Mouse (Mus musculus): ENCODE measurements around the gene Psmd9. TPM values are rescaled to one million over a fixed set of nuclear protein-coding genes. Genes with fewer than 3 reads are reported as not detected.

Gene Psmd9
- polyA plus RNA-seq, 1 experiment from 2014 or later: 70.2 TPM

DNA sequence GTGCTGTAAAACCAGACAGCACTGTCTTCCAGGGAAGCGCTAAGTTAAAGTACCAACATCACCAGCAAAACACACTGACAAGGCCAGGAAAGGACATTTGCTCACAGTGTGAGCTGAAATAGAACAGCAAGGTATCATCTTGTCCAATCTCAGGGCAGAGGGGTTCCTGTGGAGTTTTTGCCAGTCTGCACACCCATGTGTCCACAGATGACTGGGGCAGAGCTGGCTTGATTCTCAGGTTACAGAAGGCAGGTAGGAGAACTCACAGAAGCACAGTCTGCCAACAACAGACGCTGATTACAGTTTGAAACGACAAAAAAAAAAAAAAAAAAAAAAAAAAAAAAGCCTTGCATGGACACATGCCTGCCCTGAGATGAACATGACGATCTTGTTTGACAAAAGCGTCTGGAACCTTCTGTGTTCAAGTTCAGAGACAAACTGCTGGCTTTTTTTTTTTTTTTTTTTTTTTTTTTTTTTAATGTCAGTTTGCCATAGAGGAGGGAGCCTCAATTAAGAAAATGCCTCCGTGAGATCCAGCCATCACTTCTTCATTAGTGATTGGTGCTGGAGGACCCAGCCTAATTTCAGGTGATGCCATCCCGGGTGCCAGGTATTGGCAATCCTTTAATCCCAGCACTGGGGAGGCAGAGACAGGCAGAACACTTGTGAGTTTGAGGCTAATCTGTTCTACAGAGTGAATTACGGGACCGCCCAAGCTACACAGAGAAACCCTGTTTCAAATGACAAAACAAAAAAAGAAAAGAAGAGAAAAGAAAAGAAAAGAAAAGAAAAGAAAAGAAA lies 112.3 kb downstream of the Psmd9 start:
- Histone ChIP-seq H3K9ac (no peak overlapping the region), H3K27me3 (no peaks in the 10 kb centered on the region), H3K27ac (no peak overlapping the region), H3K4me2 (replicated peaks) (no peak overlapping the region), H3K4me3 (no peak overlapping the region), H3K4me1 (peaks cover 2% of the 10 kb centered on the region; the same call in 1 of the 2 replicates), H3K9me3 (replicated peaks) (no peaks in the 10 kb centered on the region), H3K36me3 (no peaks in the 10 kb centered on the region)
- WGBS: 76% methylated on average over 9 of the region's 9 CpGs
- no peak for ATAC-seq (ENCODE audit: low FRiP score)

DNA sequence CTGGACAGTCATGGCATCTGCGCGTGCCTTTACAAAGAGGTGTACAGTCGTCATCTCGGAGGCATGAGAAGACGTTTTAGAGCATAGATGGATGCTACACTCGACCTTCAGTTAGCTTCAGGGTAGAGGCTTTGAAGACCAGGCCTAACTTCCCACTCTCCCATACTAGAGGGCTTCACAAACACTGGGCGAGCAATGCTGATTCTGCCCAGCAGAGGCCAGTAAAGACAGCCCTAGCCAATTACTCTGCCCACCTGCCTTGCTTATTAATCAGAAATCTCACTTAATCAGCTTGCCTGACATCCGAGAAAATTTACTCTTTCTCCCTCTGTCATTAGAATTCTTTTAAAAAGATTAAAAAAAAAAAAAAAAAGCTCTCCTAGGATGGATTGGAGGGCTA lies 116.0 kb downstream of the Psmd9 start:
- no peak overlapping the region for H3K4me3 ChIP-seq
- WGBS: 43% methylated on average over 8 of the region's 8 CpGs
- H3K27me3 ChIP-seq: no peaks in the 10 kb centered on the region
- no peaks in the 10 kb centered on the region for H3K36me3 ChIP-seq
- no peaks in the 10 kb centered on the region for H3K4me1 ChIP-seq
- no peak overlapping the region for H3K9ac ChIP-seq
- H3K27ac ChIP-seq: no peak overlapping the region
- no peak overlapping the region for H3K4me2 ChIP-seq (replicated peaks)
- no peaks in the 10 kb centered on the region; the same call in 1 of the 2 replicates for H3K9me3 ChIP-seq (replicated peaks)
- ATAC-seq (ENCODE audit: low FRiP score): no peak

DNA sequence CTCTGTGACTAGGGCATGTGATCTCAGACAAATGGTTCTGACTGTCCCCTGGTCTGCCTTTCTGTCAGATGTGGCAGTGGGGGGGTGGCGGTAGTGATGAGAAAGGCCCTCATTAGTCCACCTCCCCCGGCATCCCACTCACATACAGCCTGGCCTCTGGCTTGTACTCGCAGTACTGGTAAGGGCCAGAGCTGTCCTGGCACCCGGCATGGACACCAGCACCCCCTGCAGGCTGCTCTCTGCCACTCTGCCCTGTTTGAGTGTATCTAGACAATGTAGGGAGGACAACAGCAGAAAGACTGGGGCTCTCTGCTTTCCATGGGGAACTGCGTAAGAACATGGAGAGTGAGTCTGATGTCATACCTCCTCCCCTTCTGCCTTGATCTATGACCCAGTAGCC lies 118.9 kb downstream of the Psmd9 start:
- Histone ChIP-seq H3K4me1 (no peaks in the 10 kb centered on the region), H3K9ac (no peak overlapping the region), H3K27me3 (no peaks in the 10 kb centered on the region), H3K36me3 (no peaks in the 10 kb centered on the region), H3K4me3 (no peak overlapping the region), H3K9me3 (replicated peaks) (no peaks in the 10 kb centered on the region; the same call in 1 of the 2 replicates), H3K27ac (no peak overlapping the region), H3K4me2 (replicated peaks) (no peak overlapping the region)
- ATAC-seq (ENCODE audit: low FRiP score): no peak
- WGBS: 86% methylated on average over 5 of the region's 5 CpGs

GRCm38 (mm10) chr5:123294653-123295052 lies 125.4 kb downstream of the Psmd9 start:
- Histone ChIP-seq H3K27ac (no peak overlapping the region), H3K9me3 (replicated peaks) (no peaks in the 10 kb centered on the region), H3K9ac (no peak overlapping the region), H3K27me3 (peaks cover 3% of the 10 kb centered on the region; the same call in 1 of the 2 replicates), H3K4me1 (peaks cover 3% of the 10 kb centered on the region; the same call in 1 of the 2 replicates), H3K36me3 (no peaks in the 10 kb centered on the region), H3K4me3 (no peak overlapping the region), H3K4me2 (replicated peaks) (no peak overlapping the region)
- 84% methylated on average over 9 of the region's 9 CpGs for WGBS
- ATAC-seq (ENCODE audit: low FRiP score): no peak

DNA sequence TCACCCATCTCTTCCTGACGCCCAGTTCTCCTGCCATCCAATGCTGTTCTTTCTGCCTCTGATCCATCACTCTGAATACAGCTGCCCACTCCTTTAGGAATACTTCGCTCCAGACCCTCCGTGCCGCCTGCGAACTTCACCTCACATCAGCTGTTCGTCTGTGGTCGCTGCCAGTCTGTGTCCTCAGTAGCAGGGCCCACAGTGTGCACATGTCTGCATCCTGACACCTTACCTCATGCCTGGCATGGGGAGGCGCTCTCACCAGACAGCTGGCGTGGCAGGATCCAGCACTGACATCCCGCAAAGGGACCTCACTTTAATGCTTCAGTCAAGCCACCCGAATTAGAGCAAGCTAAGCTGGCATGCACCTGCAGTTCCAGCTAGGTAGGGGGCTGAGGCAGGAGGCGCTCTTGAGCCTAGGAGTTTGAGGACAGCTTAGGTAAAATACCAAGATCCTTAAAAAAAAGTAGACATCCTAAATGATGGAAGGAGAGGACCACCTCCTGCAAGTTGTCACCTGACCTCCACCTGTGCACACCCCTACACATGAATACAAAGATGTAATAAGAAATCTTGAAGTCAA lies 127.1 kb downstream of the Psmd9 start:
- 67% methylated on average over 12 of the region's 12 CpGs for WGBS

DNA sequence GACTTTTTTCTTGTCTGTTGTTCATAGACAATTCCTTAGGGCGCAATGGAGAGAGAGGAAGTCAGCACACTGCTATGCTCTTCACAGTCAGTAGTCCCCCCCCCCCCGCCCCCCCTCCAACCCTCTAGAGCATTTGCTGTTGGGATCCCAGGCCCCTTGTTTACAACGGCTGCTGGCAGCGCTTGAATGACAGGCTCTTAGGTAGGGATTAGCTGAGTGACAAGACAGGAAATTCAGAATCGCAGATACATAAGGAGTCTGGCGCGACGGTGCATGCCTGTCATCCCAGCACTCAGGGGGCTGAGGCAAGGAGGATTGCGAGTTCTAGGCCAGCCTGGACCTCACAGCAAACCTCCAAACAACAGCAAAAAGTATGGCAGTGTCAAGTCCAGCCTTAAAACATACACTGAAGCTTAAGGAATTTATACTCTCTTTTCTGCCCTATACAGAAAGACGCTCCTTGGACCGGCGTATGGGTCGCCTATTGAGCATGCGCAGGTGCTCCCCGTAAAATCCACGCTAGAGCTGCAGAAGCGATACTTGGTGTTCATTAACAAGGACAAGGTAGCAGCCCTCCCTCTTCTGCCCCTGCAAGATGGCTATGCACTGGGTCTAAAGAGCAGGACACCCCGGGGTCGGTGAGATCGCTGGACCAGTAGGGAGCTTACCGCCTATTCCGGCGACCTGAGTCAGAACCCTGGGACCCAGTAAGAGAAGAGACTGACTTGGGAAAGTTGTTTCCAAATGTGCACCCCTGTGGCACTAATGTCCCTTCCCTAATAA lies 128.0 kb downstream of the Psmd9 start:
- Histone ChIP-seq H3K27ac (no peak overlapping the region), H3K4me3 (no peak overlapping the region), H3K9ac (no peak overlapping the region), H3K4me2 (replicated peaks) (no peak overlapping the region), H3K4me1 (peaks cover 25% of the 10 kb centered on the region), H3K27me3 (peaks cover 3% of the 10 kb centered on the region; the same call in 1 of the 2 replicates), H3K36me3 (no peaks in the 10 kb centered on the region), H3K9me3 (replicated peaks) (no peaks in the 10 kb centered on the region)
- no peak for ATAC-seq (ENCODE audit: low FRiP score)
- WGBS: 60% methylated on average over 22 of the region's 23 CpGs

More for the DNA sequence above, 127.1 kb downstream of the Psmd9 start:
- no peak overlapping the region for H3K9ac ChIP-seq
- H3K4me2 ChIP-seq (replicated peaks): no peak overlapping the region
- H3K27me3 ChIP-seq: peaks cover 3% of the 10 kb centered on the region; the same call in 1 of the 2 replicates
- H3K4me1 ChIP-seq: peaks cover 17% of the 10 kb centered on the region
- no peak overlapping the region for H3K4me3 ChIP-seq
- H3K36me3 ChIP-seq: no peaks in the 10 kb centered on the region
- no peaks in the 10 kb centered on the region for H3K9me3 ChIP-seq (replicated peaks)
- no peak overlapping the region for H3K27ac ChIP-seq
- ATAC-seq (ENCODE audit: low FRiP score): no peak

DNA sequence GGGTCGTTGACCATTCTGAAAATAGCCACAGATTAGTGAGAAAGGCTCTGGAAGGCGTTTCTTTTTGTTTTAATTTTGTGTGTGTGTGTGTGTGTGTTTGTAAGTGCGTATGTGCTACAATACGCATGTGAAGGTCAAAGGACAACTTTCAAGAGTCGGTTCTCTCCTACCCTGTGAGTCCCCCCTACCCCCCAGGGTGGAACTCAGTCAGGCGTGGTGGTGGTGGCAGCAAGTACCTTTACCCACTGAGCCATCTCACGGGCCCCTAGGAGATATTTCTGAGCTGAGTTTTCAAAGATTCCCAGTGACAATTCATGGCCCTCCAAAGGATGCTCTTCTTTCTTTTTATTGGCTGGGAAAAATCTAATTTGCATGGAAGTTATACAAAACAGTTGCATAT lies 128.6 kb downstream of the Psmd9 start:
- no peak overlapping the region for H3K27ac ChIP-seq
- H3K4me2 ChIP-seq (replicated peaks): no peak overlapping the region
- no peak overlapping the region for H3K9ac ChIP-seq
- ATAC-seq (ENCODE audit: low FRiP score): no peak
- peaks cover 26% of the 10 kb centered on the region for H3K4me1 ChIP-seq
- H3K4me3 ChIP-seq: no peak overlapping the region
- H3K9me3 ChIP-seq (replicated peaks): no peaks in the 10 kb centered on the region
- H3K36me3 ChIP-seq: no peaks in the 10 kb centered on the region
- peaks cover 3% of the 10 kb centered on the region; the same call in 1 of the 2 replicates for H3K27me3 ChIP-seq
- WGBS: 77% methylated on average over 7 of the region's 7 CpGs

GRCm38 (mm10) chr5:123298526-123298925 lies 129.3 kb downstream of the Psmd9 start:
- no peaks in the 10 kb centered on the region for H3K9me3 ChIP-seq (replicated peaks)
- H3K27me3 ChIP-seq: peaks cover 3% of the 10 kb centered on the region; the same call in 1 of the 2 replicates
- no peaks in the 10 kb centered on the region for H3K36me3 ChIP-seq
- H3K4me3 ChIP-seq: no peak overlapping the region
- H3K9ac ChIP-seq: no peak overlapping the region
- no peak for ATAC-seq (ENCODE audit: low FRiP score)
- 90% methylated on average over 6 of the region's 6 CpGs for WGBS
- H3K4me2 ChIP-seq (replicated peaks): no peak overlapping the region
- no peak overlapping the region for H3K27ac ChIP-seq
- H3K4me1 ChIP-seq: peaks cover 26% of the 10 kb centered on the region

Other genes with a start within 250 kb of the Psmd9 start
- gene Kdm2b, start 179.6 kb upstream of the Psmd9 start, polyA plus RNA-seq (2016; fragmentation: Nextera tagmentation; extraction: Ambion mirVana): 112 and 115 TPM in 2 replicates
- gene Orai1, start 154.3 kb upstream of the Psmd9 start, polyA plus RNA-seq (2016; fragmentation: Nextera tagmentation; extraction: Ambion mirVana): 13.5 and 13.6 TPM in 2 replicates
- gene Morn3, start 122.4 kb upstream of the Psmd9 start, polyA plus RNA-seq (2016; fragmentation: Nextera tagmentation; extraction: Ambion mirVana): 0.35 and 0.73 TPM in 2 replicates
- 14.3 and 17.8 TPM in 2 replicates for gene Tmem120b, start 101.0 kb upstream of the Psmd9 start, polyA plus RNA-seq (2016; fragmentation: Nextera tagmentation; extraction: Ambion mirVana)
- gene Rhof, start 36.7 kb upstream of the Psmd9 start, polyA plus RNA-seq (2016; fragmentation: Nextera tagmentation; extraction: Ambion mirVana): 2.6 and 2.8 TPM in 2 replicates
- 13.8 and 14.3 TPM in 2 replicates for gene Setd1b, start 27.2 kb upstream of the Psmd9 start, polyA plus RNA-seq (2016; fragmentation: Nextera tagmentation; extraction: Ambion mirVana)
- gene Hpd, start 13.3 kb downstream of the Psmd9 start, polyA plus RNA-seq (2016; fragmentation: Nextera tagmentation; extraction: Ambion mirVana): not detected in 2 replicates
- gene Wdr66, start 82.7 kb downstream of the Psmd9 start, polyA plus RNA-seq (2016; fragmentation: Nextera tagmentation; extraction: Ambion mirVana): 3.7 and 6.0 TPM in 2 replicates
- gene Bcl7a, start 174.4 kb downstream of the Psmd9 start, polyA plus RNA-seq (2016; fragmentation: Nextera tagmentation; extraction: Ambion mirVana): 56.6 and 59.9 TPM in 2 replicates
- gene Mlxip, start 225.4 kb downstream of the Psmd9 start, polyA plus RNA-seq (2016; fragmentation: Nextera tagmentation; extraction: Ambion mirVana): 20.7 and 21.6 TPM in 2 replicates

All from hindbrain, embryonic 12.5 days (tissue).